Mouse (Mus musculus) monocyte, adult 59 days (primary cell): Measurements from ENCODE around the gene Spata31d1a. TPM values are rescaled to one million over a fixed set of nuclear protein-coding genes. Genes with fewer than 3 reads are reported as not detected.

Experiments
- total RNA-seq, 2 experiments: library from RNA; stranded (reverse); gene quantifications; one replicate each; pipeline ENCODE4 v1.2.4; 2023

The Spata31d1a gene
- total RNA-seq: not detected

GRCm38 (mm10) chr13:59710230-59710629 is at the start of gene Spata31d1a:
Gene Spata31d1a, minus strand, starts transcription at chr13:59710330.

DNA sequence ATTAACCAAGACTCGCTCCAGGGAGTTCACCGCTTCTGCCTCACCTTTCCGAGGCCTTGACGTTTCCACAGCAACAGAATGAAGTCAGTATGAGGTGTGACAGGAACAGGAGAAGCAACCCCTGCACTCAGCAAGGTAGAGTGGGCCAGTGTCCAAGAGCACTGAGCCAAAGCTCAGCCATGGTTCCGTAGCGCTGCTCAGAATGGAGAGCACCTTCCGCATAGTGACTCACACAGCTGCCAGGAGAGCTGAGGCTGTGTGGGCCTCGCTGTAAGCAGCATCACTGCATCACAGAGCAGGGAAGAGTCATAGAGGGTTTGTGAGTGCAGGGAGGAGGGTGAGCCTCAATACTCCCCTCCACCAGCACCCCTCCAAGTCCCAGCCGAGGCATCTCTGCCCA is 36.6 kb upstream of the Spata31d1a start, which contains the start of gene 1700014D04Rik:
Gene 1700014D04Rik, minus strand, starts transcription at position 42 of the 400 bp plus-strand sequence.

GRCm38 (mm10) chr13:59731652-59732051 is 21.5 kb upstream of the Spata31d1a start, which contains the start of gene Spata31d1d:
Gene Spata31d1d, minus strand, starts transcription at chr13:59731752.

GRCm38 (mm10) chr13:59711984-59712383 is 1.9 kb upstream of the Spata31d1a start, which contains the start of gene Spata31d1b:
Gene Spata31d1b, plus strand, starts transcription at chr13:59712284.

DNA sequence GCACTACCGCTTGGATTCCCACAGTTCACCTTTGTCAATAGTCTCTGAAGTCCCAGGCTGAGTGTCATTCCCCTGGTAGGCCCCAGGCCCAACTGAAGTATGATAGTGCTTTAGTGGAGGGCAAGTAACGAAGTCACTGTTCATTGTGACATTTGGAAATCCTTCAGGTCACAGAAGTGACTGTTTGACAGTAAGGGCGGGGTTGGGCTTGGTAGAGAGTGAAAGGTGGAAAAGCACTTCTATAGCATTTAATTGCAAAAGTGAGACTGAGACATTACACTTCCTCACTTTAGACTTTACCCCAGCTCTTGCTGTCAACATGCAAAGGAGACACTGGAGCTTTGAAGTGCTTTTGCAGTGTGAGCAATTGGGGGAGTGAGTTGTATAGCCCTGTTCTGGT is 16.1 kb downstream of the Spata31d1a start, which contains the start of gene 4921517D22Rik:
Gene 4921517D22Rik, minus strand, starts transcription at position 101 of the 400 bp plus-strand sequence.

DNA sequence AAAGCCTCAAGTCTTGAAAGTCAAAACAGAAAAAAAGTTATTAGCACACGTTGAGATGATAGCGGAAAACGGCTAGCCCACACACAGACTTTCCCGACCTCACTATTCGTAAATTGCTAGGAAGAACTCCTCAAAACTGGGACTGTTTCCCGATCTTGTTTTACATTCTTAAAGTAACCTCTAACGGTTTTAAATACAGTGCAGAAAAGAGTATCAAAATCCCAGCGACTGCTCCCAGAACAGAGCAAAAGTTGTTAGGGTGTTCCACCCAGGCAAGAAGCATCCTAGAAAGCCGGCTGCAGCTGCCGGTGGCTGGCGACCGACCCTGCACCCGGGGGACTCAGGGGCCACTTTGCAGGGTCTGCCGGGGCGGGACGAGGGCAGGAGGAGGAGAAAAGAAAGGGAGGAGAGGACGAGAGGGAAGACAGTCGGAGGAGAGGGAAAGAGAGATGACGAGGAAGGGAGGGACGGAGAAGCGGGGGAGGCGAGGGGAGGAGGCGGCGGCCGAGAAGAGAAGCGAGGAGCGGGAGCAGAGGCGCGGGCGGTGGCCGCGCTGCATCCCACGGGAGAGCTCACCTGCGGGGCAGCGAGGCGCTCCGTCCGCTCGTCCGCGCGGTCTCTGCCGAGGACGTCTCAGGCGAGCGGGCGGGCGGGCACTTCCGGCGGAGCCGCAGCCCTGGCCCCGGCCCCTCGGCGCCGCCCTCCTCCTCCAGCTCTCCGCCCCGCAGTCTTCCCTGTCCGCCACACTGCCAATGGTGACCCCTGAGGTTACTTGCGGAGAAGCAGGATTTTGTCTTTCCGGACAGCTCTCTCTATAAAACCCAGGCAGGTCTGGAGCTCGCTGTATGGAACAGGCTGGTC is 34.7 kb downstream of the Spata31d1a start, which contains the start of gene Golm1:
Gene Golm1, minus strand, starts transcription at position 661 of the 861 bp plus-strand sequence.

Other genes with a start within 250 kb of the Spata31d1a start
- 10 to 100 TPM; 48.6 to 49.2 TPM for gene Agtpbp1, start 125.1 kb downstream of the Spata31d1a start, total RNA-seq
- 10 to 100 TPM; 33.0 to 39.0 TPM for gene Naa35, start 125.1 kb downstream of the Spata31d1a start, total RNA-seq
- gene Golm1, start 34.5 kb downstream of the Spata31d1a start, total RNA-seq: 10 to 100 TPM; 23.0 to 24.1 TPM
- not detected for gene 4921517D22Rik, start 16.2 kb downstream of the Spata31d1a start, total RNA-seq
- not detected for gene Spata31d1b, start 2.0 kb upstream of the Spata31d1a start, total RNA-seq
- gene Spata31d1d, start 21.4 kb upstream of the Spata31d1a start, total RNA-seq: not detected
- gene 1700014D04Rik, start 36.4 kb upstream of the Spata31d1a start, total RNA-seq: not detected
- 10 to 100 TPM; 45.0 to 49.7 TPM for gene Isca1, start 59.5 kb upstream of the Spata31d1a start, total RNA-seq
- gene Gm49354, start 71.9 kb upstream of the Spata31d1a start, total RNA-seq: not detected
- gene Tut7, start 112.8 kb upstream of the Spata31d1a start, total RNA-seq: 100 to 1,000 TPM; 254 to 268 TPM